Mouse (Mus musculus) cerebellum, adult 9-10 months (tissue): Measurements from ENCODE around the gene Olfr1043.
"Not testable (repeated sequence)": the region's sequence is repeated elsewhere in the genome, so short reads cannot be mapped to it uniquely, and the experiment has no call there.

Experiments used
- DNase-seq: peaks from one replicate; pipeline ENCODE4 v3.0.0; 2022

Olfr1043 gene

DNA sequence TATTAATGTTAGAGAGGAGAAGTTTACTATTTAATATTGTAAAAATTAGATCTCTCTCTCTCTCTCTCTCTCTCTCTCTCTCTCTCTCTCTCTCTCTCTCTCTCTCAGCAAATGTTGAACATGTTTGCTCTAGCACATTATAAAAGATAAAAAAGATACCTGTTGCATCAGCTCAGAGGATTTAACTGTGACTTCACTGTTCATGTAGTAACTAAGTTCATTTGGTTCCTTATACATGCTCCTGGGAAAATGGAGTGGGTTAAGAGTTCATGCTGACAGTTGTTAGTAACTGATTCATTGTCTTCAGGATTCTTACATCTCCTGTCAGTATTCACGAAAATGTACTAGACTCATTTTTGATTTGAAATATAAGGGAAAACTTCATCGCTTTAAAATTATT lies at the start of gene Olfr1043:
TSS of gene Olfr1043 (minus strand) at position 101 of the 400 bp plus-strand sequence.
- DNase-seq, result no peak

DNA sequence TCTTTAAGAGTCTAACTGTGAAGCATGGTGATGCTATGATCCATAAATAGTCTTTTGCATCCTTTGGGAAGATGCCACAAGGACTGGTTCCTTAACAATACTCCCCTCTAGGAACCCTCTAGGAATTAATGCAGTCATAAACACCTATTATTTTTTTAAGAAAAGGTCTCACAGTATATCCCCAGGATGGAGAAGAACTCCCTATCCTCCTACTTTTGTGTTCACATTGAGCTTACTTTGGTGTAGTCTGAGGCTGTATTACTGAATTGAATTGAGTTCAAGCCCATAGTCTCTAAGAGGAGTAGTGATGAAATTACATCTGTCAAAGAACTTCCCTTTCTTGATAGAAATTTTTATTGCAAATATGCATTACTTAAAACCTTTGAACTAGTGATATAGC lies 35.6 kb upstream of the Olfr1043 start, which contains the start of gene Olfr1045:
TSS of gene Olfr1045 (minus strand) at position 101 of the 400 bp plus-strand sequence.
- DNase-seq, result no peak

DNA sequence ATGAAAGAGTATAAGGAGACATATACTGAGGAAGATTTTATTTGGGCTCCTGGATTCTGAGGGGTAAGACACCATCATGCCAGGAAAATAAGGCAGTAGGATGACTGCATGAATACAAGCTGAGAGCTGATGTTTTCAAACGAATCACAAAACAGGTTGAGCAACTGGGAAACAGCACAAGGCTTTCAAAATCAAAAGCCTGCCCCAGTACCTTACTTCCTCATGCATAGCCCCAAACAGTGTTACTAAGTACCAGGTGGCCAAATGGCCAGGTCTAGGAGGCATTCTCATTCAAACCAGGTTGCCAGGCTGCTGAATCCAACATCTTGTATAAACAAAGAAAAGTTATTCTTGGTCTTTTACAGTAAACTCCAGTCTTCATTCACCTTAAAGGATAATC lies 28.5 kb upstream of the Olfr1043 start:
- no peak for DNase-seq

DNA sequence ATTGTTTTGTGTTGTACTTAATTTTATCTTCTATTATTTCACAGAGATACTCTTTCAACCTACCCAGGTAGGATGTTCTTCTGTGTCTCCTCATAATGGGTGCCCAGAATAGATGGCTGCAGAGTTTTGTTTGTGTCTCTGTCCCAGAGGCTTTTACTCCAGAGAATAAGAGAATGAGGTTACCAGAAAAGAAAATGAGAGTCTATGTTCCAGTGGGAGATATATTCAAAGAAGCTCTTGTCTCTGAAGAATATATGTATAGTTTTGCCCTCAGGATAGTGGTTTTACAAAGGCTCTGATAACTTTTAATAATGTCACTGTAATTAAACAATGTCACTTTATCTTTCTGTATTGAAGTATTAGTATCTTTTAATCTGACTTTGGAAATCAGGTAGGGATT lies 18.3 kb upstream of the Olfr1043 start, which contains the start of gene Olfr52:
TSS of gene Olfr52 (minus strand) at position 101 of the 400 bp plus-strand sequence.
- no peak for DNase-seq

DNA sequence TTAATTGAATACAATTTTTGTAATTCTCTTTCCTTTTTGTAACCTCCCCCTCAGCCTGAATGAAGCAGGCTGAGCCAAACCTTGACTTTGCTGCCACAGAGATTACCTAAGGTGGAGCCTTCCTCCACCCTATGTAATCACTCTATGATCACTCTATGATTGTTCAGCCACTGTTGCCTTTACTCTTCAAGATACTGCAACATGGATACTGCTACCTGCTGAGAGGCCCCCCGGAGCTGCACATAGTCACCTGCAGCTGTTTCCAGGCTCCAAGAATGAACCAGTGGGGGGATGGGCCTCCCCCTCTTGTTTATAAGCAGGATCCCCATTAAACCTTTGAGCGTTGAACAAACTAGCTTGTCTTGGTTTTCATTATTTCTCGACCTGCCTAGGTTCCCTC lies 12.6 kb upstream of the Olfr1043 start:
- no peak for DNase-seq

DNA sequence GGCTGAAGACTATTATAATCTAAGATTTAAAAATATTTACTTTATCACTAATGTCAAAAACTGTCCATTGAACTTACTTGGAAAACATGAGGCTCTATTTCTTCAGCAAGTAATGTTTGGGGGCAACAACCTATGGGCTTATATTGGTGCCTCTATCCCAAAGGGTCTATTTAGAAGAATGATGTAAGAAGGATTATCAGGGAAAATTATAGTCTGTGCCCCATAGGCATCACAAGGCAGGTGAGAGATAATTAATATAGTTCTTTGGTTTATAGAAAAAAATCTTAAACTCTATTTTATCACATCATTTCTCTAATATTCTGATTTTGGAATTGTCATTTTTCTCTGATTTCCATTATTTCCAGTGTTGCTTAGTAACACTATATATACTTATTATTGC lies 10.4 kb upstream of the Olfr1043 start, which contains the start of gene Olfr1044:
TSS of gene Olfr1044 (minus strand) at position 101 of the 400 bp plus-strand sequence.
- no peak for DNase-seq

DNA sequence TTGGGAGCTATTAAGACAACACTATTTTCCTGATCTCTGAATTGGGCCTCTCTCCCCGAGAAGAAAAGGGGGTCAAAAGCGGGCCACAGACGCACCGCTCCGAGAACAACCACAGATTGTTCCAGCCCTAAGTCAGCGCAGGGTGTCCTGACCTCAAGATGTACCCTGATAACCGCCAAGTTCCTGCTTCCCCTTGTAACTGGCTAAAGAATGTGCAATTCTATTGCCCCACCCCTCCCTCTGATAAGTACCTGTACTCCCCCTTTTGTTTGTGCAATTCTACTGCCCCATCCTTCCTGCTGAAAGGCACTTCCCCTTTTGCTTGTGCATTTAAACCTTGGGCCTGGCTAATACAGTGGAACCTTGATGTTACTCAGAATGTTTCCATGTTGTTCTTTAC lies 8.1 kb upstream of the Olfr1043 start:
- not testable (repeated sequence) for DNase-seq

DNA sequence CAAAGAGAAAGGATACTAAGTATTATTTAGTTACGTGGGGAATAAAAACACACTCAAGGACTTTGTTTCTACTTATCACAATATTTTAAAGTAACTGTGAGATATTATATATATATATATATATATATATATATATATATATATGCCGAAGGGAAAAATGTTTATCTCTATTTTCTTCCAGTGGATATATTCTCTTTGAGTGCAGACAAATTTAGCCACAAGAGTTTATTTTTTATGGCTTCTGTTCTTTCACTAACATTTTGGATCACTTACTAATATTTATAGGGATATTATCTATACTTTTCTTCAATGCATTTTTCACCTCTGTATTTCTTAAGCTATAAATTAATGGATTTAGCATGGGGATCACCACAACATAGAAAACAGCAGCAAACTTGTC lies 5.6 kb downstream of the Olfr1043 start, which contains the start of gene Olfr1042:
TSS of gene Olfr1042 (minus strand) at position 101 of the 400 bp plus-strand sequence.
- DNase-seq, result no peak

DNA sequence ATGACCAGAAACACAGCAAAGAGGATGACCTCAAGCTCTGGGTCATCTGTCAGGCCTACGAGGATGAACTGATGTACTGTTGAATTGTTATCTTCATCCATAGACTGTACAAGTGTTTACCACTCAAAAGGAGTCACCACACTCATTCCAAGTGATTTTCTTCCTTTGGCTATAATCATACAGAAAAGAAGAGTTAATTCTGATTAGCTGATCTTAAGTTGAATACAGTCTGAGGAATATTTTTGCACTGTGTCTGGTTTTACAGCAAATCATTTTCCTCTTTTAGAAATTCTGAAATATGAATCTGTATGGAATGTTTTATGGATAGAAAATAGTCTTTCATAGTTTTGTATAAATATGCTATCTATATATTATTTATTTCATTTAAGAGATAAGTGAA lies 20.7 kb downstream of the Olfr1043 start, which contains the start of gene Olfr1040:
TSS of gene Olfr1040 (minus strand) at position 101 of the 400 bp plus-strand sequence.
- DNase-seq, result no peak

DNA sequence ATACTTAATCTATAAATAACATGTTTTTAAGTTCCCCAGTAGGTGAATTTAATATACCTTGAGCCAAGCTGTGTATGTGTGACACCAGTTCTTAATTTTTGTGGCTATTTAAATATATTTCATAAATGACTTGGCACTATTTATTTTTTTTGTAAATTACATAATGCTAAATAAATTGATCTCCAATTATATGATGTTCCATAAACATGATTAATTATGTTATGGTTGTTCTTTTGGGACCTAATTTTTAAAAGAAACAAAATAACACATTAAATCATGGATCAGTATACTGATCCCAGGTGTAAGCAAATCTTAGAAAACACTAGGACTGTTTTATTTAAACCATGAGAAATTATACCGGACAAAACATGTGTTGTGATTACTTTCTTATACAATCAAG lies 31.5 kb downstream of the Olfr1043 start, which contains the start of gene Olfr1039:
TSS of gene Olfr1039 (minus strand) at position 101 of the 400 bp plus-strand sequence.
- DNase-seq, result no peak
